Mouse (Mus musculus): ENCODE measurements around the gene Htra2. TPM values are rescaled to one million over a fixed set of nuclear protein-coding genes. Genes with fewer than 3 reads are reported as not detected.

The Htra2 gene
- total RNA-seq (2021), result 10 to 100 TPM; 16.7 to 18.3 TPM
- long read RNA-seq, experiment 1, transcript Htra2-201 (8 exons, 1,725 nt), result major isoform, 8 of 15 reads
- long read RNA-seq, experiment 1, partial matches to known transcripts, result 1 of 15 reads
- long read RNA-seq, experiment 1, other reads (novel, unspliced or antisense), result 5 of 15 reads
- long read RNA-seq, experiment 2, transcript Htra2-201 (8 exons, 1,725 nt), result major isoform, 22 of 33 reads
- long read RNA-seq, experiment 2, partial matches to known transcripts, result 2 of 33 reads
- long read RNA-seq, experiment 2, other reads (novel, unspliced or antisense), result 7 of 33 reads

DNA sequence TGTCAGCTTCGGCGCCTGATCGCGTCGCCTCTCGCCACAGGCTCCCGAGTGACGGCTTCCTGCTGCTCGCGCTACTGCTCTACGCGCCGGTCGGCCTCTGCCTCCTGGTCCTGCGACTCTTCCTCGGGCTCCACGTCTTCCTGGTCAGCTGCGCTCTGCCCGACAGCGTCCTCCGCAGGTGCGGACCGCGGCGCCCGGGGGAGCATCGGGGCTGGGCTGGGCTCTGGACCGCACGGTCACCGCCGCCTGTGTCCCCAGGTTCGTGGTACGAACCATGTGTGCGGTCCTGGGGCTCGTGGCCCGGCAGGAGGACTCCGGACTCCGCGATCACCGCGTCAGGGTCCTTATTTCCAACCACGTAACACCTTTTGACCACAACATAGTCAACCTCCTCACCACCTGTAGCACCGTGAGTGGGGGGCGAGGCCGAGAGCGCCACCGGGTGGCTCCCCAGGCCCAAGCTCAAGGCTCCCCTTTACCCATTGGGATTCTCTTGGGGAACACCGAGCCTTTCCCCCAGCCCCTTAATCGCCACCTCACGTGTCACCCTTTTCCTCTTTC lies at the start of gene Htra2:
Gene Htra2, minus strand, starts transcription at position 403 of the 561 bp plus-strand sequence.
- DNase-seq, result no peak
- intact Hi-C loops (cut with DNase I), result loop anchor here (1.0 to 5.0 kb wide), 2 partner anchors 23 to 58 kb away; no protein-coding TSS in a partner anchor

DNA sequence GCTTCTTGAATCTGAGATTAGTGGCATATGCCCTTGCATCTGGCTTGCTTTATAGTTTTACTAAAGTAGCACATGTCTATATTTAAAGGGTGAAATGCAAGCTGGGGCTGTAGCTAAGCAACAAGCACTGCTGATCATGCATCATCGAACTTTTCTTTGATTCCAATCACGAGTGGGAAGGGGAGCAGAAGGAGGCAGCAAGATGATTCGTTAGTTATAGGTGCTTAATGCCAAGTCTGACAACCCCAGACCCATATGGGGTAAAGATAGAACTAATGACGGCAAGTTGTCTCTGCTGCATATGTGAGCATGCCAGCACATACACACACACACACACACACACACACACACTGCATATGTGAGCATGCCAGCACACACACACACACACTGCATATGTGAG lies 49.1 kb upstream of the Htra2 start:
- no peak for DNase-seq
- intact Hi-C loops (cut with DNase I), result no loop called here

DNA sequence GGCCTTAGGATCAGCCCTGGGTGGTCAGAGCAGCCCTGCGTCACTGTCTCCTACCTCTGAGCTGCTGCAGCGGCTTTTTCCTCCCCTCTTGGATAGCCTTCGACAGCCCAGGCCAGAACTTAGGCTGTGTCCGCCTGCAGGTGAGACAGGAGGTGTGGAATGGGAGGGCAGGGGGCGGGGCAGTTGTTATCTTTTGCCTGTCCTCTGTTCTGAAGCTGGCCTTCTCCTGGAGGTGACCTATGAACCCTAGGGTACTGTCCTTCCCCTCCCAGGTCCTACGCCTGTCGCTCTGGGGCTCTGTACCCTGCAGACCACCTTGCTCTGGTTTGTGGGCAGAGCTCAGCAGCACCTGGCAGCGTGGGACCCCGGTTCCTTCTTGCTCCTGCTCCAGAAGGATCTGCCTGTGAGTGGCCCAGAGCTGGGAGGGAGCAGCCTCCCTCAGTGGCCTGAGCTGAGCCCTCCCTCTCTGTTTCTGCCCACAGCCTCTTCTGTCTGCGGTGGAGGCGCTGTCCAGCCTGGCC lies 48.1 kb upstream of the Htra2 start:
- intact Hi-C loops (cut with DNase I), result no loop called here
- DNase-seq, result no peak

- DNase-seq, result peak; percentile 38 to 57
- intact Hi-C loops (cut with DNase I), result loop anchor here (2.0 kb wide), 1 partner anchor 105 kb away; no protein-coding TSS in a partner anchor
Measured at GRCm38 (mm10) chr6:83101688-83102556, 46.8 kb upstream of the Htra2 start.

- intact Hi-C loops (cut with DNase I), result loop anchor here (2.0 kb wide), 1 partner anchor 105 kb away; no protein-coding TSS in a partner anchor
- DNase-seq, result peak; percentile 81 to 83
Measured at GRCm38 (mm10) chr6:83101316-83101687, 46.2 kb upstream of the Htra2 start, which contains the start of the genes Ccdc142 and Gm42688. Gene Ccdc142, plus strand, starts transcription at chr6:83101601. Gene Gm42688, plus strand, starts transcription at chr6:83101617.

- intact Hi-C loops (cut with DNase I), result no loop called here
- DNase-seq, result no peak
Measured at GRCm38 (mm10) chr6:83098411-83098810, 43.3 kb upstream of the Htra2 start.

- intact Hi-C loops (cut with DNase I), result no loop called here
Measured at GRCm38 (mm10) chr6:83095968-83096367, 40.9 kb upstream of the Htra2 start.

DNA sequence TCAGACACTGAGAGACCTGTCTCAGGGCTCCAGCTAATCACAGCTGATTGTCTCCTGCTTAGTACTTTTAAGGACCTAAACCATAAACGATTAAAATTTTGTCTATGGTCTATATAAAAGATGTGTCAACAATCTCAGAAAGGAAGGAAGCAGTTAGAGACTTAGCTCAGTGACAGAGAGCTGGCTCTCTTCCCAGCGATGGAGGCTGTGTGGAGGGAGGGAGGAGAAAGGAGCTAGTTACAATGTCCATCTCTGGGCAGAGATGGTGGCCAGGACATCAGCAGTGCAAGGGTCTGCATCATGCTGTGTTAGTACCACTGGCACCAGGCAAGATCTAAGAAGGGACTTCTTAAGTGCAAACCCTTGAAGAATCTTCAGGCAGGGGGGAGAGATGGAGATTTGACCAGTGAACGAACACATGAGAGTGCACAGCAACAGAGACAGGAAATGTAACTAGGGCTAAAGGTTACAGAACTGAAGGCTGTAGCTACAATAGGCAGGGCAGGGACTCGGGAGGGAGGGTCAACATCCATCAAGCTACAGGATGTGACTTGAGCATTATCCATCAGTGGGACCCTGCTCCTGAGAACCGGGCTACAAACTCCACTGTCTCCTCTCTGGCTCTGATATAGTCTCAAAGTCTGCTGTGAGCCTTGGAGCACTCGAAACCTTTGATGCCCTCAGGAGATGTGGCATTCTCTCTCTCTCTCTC lies 37.5 kb upstream of the Htra2 start:
- DNase-seq, result no peak

More at GRCm38 (mm10) chr6:83095968-83096367, 40.9 kb upstream of the Htra2 start:
- no peak for DNase-seq

DNA sequence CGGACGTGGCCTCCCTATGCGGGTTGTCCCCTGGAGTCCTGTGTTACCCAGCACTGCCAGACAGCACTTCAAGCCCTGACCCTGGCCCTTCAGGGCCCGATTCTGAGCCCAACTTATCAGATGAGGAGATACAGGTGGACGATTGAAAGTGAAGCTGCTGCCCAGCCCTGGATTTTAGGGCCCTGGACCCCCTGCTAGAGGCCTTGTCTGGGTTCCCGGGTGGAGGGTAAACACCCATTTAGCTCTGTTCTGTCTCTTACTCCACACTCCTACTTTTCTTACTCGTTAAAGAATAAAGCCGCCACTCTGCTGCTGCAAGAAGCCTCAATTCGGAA lies 32.8 kb upstream of the Htra2 start:
- no peak for DNase-seq
- intact Hi-C loops (cut with DNase I), result no loop called here

More for the DNA sequence above, 37.5 kb upstream of the Htra2 start:
- intact Hi-C loops (cut with DNase I), result no loop called here

GRCm38 (mm10) chr6:83087205-83087925 lies 32.3 kb upstream of the Htra2 start:
- intact Hi-C loops (cut with DNase I), result no loop called here
- DNase-seq, result peak in 1 of 2 experiments; percentile 39

DNA sequence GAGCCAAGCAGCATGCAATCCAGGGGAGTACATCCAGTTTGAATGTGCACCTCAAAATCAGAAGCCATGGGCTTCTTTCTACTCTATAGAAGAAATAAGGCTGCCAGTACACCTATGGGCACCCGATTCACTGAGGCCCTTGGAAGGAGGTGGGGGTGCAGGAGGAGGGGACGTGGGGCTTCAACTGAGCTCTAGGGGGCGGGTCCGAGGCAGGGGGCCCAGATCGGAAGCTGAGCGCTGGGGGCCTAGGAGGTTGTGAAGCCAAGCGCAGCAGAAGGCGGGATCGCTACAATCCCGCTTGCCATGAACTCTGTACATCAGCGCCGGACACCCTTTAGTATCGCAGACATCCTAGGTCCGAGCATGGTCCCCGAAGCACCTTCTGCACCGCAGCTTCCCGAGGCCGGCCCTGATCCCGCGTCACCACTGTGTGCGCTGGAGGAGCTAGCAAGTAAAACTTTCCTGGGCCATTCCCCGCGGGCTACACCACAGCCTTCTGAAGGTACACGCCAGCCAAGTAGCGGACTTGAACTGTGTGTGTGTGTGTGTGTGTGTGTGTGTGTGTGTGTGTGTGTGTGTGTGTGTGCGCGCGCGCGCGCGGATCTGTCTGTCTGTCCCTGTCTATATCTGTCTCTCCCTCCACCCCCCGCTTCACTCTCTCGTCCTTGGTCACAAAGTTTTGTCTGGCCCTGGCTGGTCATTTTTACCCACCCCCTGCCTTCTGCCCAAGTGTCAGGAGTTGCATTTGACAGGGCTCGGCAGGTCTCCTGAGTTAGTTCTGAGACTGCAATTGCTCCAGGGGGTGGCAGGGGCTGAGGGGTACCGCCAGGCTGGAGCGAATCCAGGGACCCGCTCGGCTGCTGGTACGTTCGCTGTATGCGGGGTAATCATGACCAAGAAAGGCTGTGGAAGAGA lies 31.3 kb upstream of the Htra2 start, which contains the start of gene Lbx2:
Gene Lbx2, plus strand, starts transcription at position 247 of the 915 bp plus-strand sequence.
- DNase-seq, result no peak
- intact Hi-C loops (cut with DNase I), result no loop called here

DNA sequence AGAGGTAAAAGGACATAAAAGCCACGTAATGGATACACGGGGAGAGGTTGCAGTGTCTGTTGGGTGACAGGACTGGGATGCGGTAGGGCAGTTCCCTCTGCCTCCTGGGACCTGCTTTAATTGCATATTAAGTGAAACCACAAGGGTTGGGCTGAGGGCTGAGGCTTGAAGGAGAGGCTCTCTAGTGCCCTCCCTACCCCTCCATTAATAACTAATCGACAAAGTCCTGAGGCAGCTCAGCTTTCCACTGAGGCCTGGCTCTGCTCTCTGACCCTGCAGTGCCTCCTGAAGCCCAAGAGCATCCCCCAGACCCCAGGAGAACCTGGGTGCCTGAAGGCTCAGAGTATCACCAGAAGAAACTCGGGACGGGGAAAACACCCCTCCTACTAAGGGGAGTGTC lies 29.4 kb upstream of the Htra2 start:
- DNase-seq, result no peak

GRCm38 (mm10) chr6:83083497-83083896 lies 28.4 kb upstream of the Htra2 start:
- intact Hi-C loops (cut with DNase I), result no loop called here
- no peak for DNase-seq

More for the DNA sequence above, 29.4 kb upstream of the Htra2 start:
- intact Hi-C loops (cut with DNase I), result no loop called here

DNA sequence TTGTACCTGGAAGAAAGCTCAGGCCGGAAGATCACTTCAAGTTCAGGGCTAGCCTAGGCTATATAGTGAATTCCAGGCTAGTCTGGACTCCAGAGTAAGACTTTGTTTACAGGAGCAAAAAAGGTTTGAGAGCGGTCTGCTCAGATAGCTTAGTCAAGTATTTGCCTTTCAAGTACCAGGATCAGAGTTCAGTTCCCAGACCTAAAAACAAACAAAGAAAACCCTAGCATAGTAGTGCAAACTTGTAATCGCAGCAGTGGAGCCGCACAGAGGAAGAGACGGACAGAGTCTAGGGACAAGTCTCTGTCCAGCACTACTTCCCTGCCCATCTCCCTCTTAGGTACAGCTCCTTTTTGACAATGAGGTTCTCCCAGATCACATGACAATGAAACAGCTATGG lies 25.1 kb upstream of the Htra2 start:
- intact Hi-C loops (cut with DNase I), result no loop called here
- DNase-seq, result no peak

DNA sequence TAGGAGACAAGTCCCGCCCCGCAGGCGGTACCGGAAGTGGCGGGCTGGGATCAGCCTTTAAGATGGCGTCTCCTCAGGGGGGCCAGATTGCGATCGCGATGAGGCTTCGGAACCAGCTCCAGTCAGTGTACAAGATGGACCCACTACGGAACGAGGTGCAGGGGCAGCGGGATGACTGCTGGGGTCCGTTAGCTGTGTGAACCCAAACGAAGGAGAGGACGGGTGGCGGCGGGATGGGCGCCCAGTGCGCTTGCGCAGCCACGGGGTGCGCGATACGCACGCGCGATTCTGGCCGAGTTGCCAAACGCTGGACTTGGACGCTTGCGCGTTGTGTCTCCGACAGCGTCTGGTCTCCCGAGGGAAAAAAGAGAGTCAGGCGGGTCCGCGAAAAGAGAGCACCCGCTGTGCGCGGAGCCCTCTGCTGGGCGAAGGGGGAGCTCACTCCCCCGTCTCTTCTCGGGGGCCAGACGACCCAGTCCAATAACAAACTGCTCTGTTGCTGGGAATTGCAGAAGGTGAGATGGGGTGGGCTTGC lies 23.3 kb upstream of the Htra2 start:
- DNase-seq, result peak; percentile 99 to 100
- intact Hi-C loops (cut with DNase I), result loop anchor here (1.0 to 2.0 kb wide), 2 partner anchors 24 to 82 kb away; partner anchors contain the start of gene Aup1

DNA sequence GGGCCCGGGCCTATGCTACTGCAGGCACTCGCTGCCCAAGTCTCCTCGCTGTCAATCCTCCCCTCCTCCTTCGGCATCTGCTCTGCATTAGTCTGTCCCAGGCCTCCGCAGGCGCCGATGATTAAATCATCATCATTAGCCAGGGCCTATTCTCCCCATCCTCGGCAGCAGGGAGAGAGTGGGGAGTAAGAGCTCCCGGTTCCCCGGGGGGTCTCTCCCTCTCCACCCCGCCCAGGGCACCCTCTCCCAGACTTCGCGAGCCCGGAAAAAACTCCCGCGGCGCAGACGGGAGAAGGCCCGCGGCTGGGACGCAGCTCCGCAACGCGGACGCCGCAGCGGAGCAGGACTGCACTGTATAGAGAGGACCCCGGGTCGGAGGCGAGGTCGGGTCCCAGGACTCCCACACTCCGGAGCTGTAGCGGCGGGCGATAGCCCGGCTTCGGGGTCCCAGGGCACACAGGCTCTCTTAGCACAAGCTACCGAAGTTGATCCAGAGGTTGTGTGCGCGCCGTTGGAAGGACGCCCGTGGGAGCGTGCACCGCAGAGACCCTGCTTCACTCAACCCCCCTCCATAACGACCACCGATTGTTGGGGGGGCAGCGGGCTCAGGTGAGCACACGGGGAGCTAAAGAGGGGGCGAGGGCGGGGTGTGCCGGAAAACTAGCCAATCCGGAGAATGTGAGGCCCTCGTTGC lies 22.7 kb upstream of the Htra2 start, which contains the start of gene Pcgf1:
Gene Pcgf1, plus strand, starts transcription at position 240 of the 694 bp plus-strand sequence.
- no peak for DNase-seq
- intact Hi-C loops (cut with DNase I), result loop anchor here (1.0 to 2.0 kb wide), 2 partner anchors 23 to 81 kb away; partner anchors contain the start of gene Aup1

- no peak for DNase-seq
- intact Hi-C loops (cut with DNase I), result no loop called here
Measured at GRCm38 (mm10) chr6:83074979-83075378, 19.9 kb upstream of the Htra2 start.

Measured in gastrocnemius, postnatal 36 days (tissue).